Comparison of ENCODE assay signal across 9 mouse cellular contexts in the genomic region with DNA sequence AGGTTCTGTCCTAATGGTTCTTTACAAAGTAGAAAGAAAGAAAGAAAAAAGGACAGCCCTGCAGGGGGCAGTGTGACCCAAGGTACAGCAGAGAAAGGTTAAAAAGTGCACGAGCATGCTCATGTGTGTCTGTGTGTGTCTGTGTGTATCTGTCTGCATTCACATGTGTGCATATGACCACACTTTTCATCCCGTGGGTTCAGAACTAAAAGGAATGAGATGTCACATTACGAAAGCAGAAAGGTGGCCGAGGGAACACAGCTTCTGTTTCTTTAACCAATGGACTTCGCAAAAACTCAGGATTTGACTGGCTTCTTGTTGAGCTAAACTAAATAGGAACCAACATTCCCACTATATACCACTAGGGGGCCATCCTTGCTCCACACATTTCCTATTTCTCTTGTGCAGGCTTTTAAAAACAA. TPM values are rescaled to one million over a fixed set of nuclear protein-coding genes. Genes with fewer than 3 reads are reported as not detected.
A peak's percentile ranks its signal among the peaks of the same experiment; 100 is the strongest.
DNase-seq lines count a peak whose midpoint lies in the region; ATAC-seq lines count a peak whose summit lies in the region.
"Had no signal": no experiment of that assay in that cellular context is flagged by ENCODE, and none has a peak within 500 bp of the region (broad histone marks: within the 10 kb centered on the region; RNA-seq: fewer than 3 reads in every experiment).

No protein-coding gene starts in this region.

- H3K27me3 ChIP-seq in hindbrain, embryonic 10.5 days (ENCODE audit: insufficient read depth, poor library complexity, severe bottlenecking), result no peaks in the 10 kb centered on the region
- H3K27me3 ChIP-seq in hindbrain, embryonic 12.5 days, result no peaks in the 10 kb centered on the region
- H3K27me3 ChIP-seq: heart, embryonic 13.5 days had no signal

- peaks cover 22% of the 10 kb centered on the region for H3K36me3 ChIP-seq in hindbrain, embryonic 10.5 days
- H3K36me3 ChIP-seq in hindbrain, embryonic 12.5 days, result peaks cover 36% of the 10 kb centered on the region; the same call in 1 of the 2 replicates

- no peak overlapping the region for H3K4me3 ChIP-seq in hindbrain, embryonic 10.5 days
- no peak overlapping the region for H3K4me3 ChIP-seq in hindbrain, embryonic 12.5 days
- H3K4me3 ChIP-seq: heart, embryonic 13.5 days had no signal

- 28% methylated on average over 5 of the region's 5 CpGs for WGBS in hindbrain, embryonic 10.5 days
- WGBS in hindbrain, embryonic 12.5 days, result 27% methylated on average over 5 of the region's 5 CpGs

- 0 out of 2 replicates have a peak, but pooled peaks cover 6% of the 10 kb centered on the region for H3K4me1 ChIP-seq in hindbrain, embryonic 10.5 days (replicated peaks)
- 0 out of 2 replicates have a peak, but pooled peaks cover 3% of the 10 kb centered on the region for H3K4me1 ChIP-seq in hindbrain, embryonic 12.5 days
- H3K4me1 ChIP-seq: heart, embryonic 13.5 days had no signal

- no peak overlapping the region for H3K9ac ChIP-seq in hindbrain, embryonic 12.5 days
- H3K9ac ChIP-seq: heart, embryonic 13.5 days had no signal

- H3K27ac ChIP-seq in hindbrain, embryonic 10.5 days, result no peak overlapping the region
- no peak overlapping the region for H3K27ac ChIP-seq in hindbrain, embryonic 12.5 days
- H3K27ac ChIP-seq: heart, embryonic 13.5 days had no signal

- no peak overlapping the region for H3K4me2 ChIP-seq in hindbrain, embryonic 12.5 days (replicated peaks)
- H3K4me2 ChIP-seq: heart, embryonic 13.5 days had no signal

- DNase-seq in hindbrain, embryonic 10.5 days (ENCODE audit: low spot score), result peak; percentile 56
- peak; percentile 68 for DNase-seq in CD4-positive, CD25-positive, alpha-beta regulatory T cell, adult 2 months (ENCODE audit: low read depth, low spot score)
- DNase-seq in R1 (ENCODE audit: low read depth, low spot score), result peak; percentile 82
- DNase-seq in embryo, embryonic 9.5 days (ENCODE audit: extremely low spot score), result peak; percentile 77
- peak; percentile 78 to 82 for DNase-seq in kidney, postnatal 4 days
- peak; percentile 73 for DNase-seq in mesoderm, embryonic 11.5 days (ENCODE audit: low read depth, low spot score)
- DNase-seq in thymus, postnatal 36 days, result peak; percentile 43 to 67

- no peaks in the 10 kb centered on the region for H3K9me3 ChIP-seq in hindbrain, embryonic 10.5 days
- no peaks in the 10 kb centered on the region for H3K9me3 ChIP-seq in hindbrain, embryonic 12.5 days (replicated peaks)
- H3K9me3 ChIP-seq: heart, embryonic 13.5 days had no signal

- no peak for ATAC-seq in hindbrain, embryonic 12.5 days (ENCODE audit: low FRiP score)

RNA-seq across cellular contexts. Expression of a gene that starts 24.6 kb away (rescaled TPM):
- polyA plus RNA-seq in hindbrain, embryonic 10.5 days (2016; fragmentation: Nextera tagmentation; extraction: Ambion mirVana), result 6.7 and 7.2 TPM in 2 replicates
- 10.8 and 12.8 TPM in 2 replicates for polyA plus RNA-seq in hindbrain, embryonic 12.5 days (2016; fragmentation: Nextera tagmentation; extraction: Ambion mirVana)

RNA-seq across cellular contexts. Expression of a gene that starts 24.6 kb away (rescaled TPM):
- 166 and 169 TPM in 2 replicates for polyA plus RNA-seq in hindbrain, embryonic 10.5 days (2016; fragmentation: Nextera tagmentation; extraction: Ambion mirVana)
- 155 and 160 TPM in 2 replicates for polyA plus RNA-seq in hindbrain, embryonic 12.5 days (2016; fragmentation: Nextera tagmentation; extraction: Ambion mirVana)

RNA-seq across cellular contexts. Expression of a gene that starts 51.3 kb away (rescaled TPM):
- 133 and 134 TPM in 2 replicates for polyA plus RNA-seq in hindbrain, embryonic 10.5 days (2016; fragmentation: Nextera tagmentation; extraction: Ambion mirVana)
- polyA plus RNA-seq in hindbrain, embryonic 12.5 days (2016; fragmentation: Nextera tagmentation; extraction: Ambion mirVana), result 132 and 142 TPM in 2 replicates
